Mouse (Mus musculus) hindbrain, embryonic 16.5 days (tissue): ENCODE results near the gene Col5a1. TPM values are rescaled to one million over a fixed set of nuclear protein-coding genes. Genes with fewer than 3 reads are reported as not detected.

Source experiments
- ATAC-seq: fragments of 200-750 bp; cut with Nextera tagmentation; 2 replicates; pipeline ENCODE4 v1.8.0; 2017; ENCODE audit warnings: moderate TSS enrichment, moderate library complexity
- H3K27ac ChIP-seq: fragments of 300-500 bp; sonication (generic); 2 replicates; pipeline ENCODE4 v1.5.1; 2014; ENCODE audit warnings: low read depth, mild to moderate bottlenecking, control low read depth, low read length, moderate library complexity
- H3K27me3 ChIP-seq: fragments of 300-500 bp; sonication (generic); replicated peaks from 2 replicates; pipeline ENCODE4 v1.6.1; 2014; ENCODE audit warnings: low read length; ENCODE audit not compliant: control insufficient read depth, insufficient read depth
- H3K36me3 ChIP-seq: fragments of 300-500 bp; sonication (generic); 2 replicates; pipeline ENCODE4 v1.6.1; 2014; ENCODE audit warnings: mild to moderate bottlenecking, low read length, moderate library complexity, mixed read lengths; ENCODE audit not compliant: control insufficient read depth, insufficient read depth
- H3K4me1 ChIP-seq: fragments of 300-500 bp; sonication (generic); 2 replicates; pipeline ENCODE4 v1.6.1; 2014; ENCODE audit warnings: low read depth, low read length; ENCODE audit not compliant: control insufficient read depth, insufficient read depth
- H3K4me2 ChIP-seq: fragments of 300-500 bp; sonication (generic); 2 replicates; pipeline ENCODE4 v1.6.1; 2014; ENCODE audit warnings: mild to moderate bottlenecking, low read length, control low read depth, moderate library complexity
- H3K4me3 ChIP-seq: fragments of 300-500 bp; sonication (generic); 2 replicates; pipeline ENCODE4 v1.5.1; 2014; ENCODE audit warnings: mild to moderate bottlenecking, low read length, control low read depth, moderate library complexity
- H3K9ac ChIP-seq: fragments of 300-500 bp; sonication (generic); 2 replicates; pipeline ENCODE4 v1.6.1; 2014; ENCODE audit warnings: low read depth, mild to moderate bottlenecking, control low read depth, low read length, moderate library complexity
- H3K9me3 ChIP-seq: fragments of 300-500 bp; sonication (generic); 2 replicates; pipeline ENCODE4 v1.6.1; 2014; ENCODE audit warnings: mild to moderate bottlenecking, low read length, moderate library complexity; ENCODE audit not compliant: control insufficient read depth
- WGBS: fragments of 180-500 bp; shearing (Covaris S2); extraction: QIAGEN DNeasy Blood & Tissue Kit; methylation state at CpG from one replicate; pipeline ENCODE4 v1.1.7; 2014; 5-methylcytosine and 5-hydroxymethylcytosine counted together
- polyA plus RNA-seq: library from polyadenylated mRNA; unstranded; fragments of >200 nt; fragmentation: Nextera tagmentation; extraction: Ambion mirVana; gene quantifications from 2 replicates; pipeline ENCODE4 v1.2.1, GENCODE M21; 2015

The Col5a1 gene
- polyA plus RNA-seq, 1 experiment from 2014 or later, result 9.2 TPM

DNA sequence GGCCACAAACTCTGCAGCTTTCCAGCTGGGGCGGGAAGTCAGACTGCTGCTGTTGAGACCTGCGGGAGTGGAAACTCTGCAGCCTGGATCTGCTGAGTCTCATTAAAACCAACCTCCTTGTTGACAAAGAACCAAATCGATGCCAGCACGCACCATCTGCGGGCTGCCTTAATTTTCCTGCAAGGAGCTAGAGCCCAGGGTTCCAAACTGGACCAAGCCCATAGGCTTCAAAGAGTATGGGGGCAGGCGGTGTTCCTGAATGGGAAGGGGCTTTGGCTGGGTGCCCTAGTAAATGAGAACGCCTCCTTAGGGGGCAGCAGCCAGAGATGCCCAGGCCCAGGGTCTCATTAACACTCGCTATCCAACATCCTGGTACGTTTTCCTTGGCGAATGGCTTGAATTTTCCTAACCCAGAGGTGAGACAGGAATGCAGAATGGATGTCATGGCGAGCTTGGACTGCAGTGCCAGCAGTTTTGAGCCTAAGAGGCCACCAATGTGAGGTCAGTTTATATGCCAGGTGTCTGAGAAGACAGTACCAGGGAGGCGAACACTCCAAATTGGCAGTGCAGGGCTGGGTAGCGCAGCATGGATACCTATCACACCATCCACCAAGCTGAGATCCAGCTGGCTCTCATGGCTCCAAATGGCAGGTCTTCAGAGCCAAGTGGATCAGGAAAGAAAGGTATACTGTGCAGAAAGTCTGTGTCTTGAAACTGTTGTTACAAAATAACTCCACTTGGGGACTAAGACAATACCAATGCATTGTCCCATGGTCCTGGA, 9.3 kb upstream of the Col5a1 start:
- Histone ChIP-seq H3K27me3 (no peaks in the 10 kb centered on the region), H3K9ac (no peak overlapping the region), H3K9me3 (no peaks in the 10 kb centered on the region), H3K4me1 (no peaks in the 10 kb centered on the region; the same call in 1 of the 2 replicates), H3K27ac (no peak overlapping the region), H3K36me3 (no peaks in the 10 kb centered on the region), H3K4me2 (no peak overlapping the region), H3K4me3 (no peak overlapping the region)
- ATAC-seq, result no peak
- WGBS, result 69% methylated on average over 13 of the region's 13 CpGs

DNA sequence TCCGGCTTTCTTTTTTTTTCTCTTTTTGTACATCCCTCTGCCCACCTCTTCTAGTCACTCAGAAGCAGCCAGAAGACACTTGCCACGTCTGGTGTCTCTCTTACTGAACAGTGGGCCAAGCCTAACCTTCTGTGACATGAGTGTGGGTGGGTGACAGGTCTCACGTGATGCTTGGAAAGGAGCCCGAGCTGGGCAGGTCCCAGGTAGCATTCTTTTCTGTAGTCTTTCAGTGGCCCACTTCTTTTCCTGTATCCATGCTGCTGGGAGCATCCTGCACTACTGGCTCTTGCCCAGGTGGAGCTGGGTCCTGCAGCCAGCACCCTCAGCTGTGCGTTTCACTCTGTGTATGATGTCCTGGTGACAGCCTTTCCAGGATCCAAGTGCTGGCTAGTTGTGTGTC, 8.2 kb upstream of the Col5a1 start:
- ATAC-seq, result no peak
- H3K27me3 ChIP-seq, result no peaks in the 10 kb centered on the region
- H3K4me3 ChIP-seq, result no peak overlapping the region
- H3K4me2 ChIP-seq, result no peak overlapping the region
- WGBS, result 78% methylated on average over 5 of the region's 5 CpGs
- H3K27ac ChIP-seq, result no peak overlapping the region
- no peaks in the 10 kb centered on the region for H3K36me3 ChIP-seq
- no peak overlapping the region for H3K9ac ChIP-seq
- no peaks in the 10 kb centered on the region; the same call in 1 of the 2 replicates for H3K4me1 ChIP-seq
- H3K9me3 ChIP-seq, result no peaks in the 10 kb centered on the region

DNA sequence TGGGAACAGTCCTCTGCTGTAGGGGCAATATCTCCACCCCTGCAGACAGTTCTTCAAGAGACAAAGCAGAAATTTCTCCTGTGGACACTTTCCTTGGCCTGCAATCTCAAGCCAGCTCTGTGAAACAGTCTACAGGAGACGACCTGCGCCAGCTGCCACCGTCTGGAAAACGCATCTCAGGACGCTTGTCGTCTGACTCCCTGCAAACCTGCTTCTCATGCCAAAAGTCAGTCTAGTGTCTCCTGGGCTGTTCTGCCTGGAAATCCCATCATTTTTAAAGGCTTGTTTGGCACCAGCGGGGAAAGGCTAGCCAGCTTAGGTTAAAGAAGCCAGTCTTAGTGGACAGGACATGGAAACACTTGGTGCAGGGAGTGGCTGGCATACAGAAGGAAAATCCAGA, 2.9 kb upstream of the Col5a1 start:
- Histone ChIP-seq H3K27ac (no peak overlapping the region), H3K27me3 (peaks cover 13% of the 10 kb centered on the region; the same call in 1 of the 2 replicates), H3K36me3 (no peaks in the 10 kb centered on the region), H3K9me3 (no peaks in the 10 kb centered on the region), H3K9ac (no peak overlapping the region), H3K4me3 (no peak overlapping the region), H3K4me1 (peaks cover 16% of the 10 kb centered on the region), H3K4me2 (no peak overlapping the region)
- ATAC-seq, result no peak
- 74% methylated on average over 7 of the region's 7 CpGs for WGBS

DNA sequence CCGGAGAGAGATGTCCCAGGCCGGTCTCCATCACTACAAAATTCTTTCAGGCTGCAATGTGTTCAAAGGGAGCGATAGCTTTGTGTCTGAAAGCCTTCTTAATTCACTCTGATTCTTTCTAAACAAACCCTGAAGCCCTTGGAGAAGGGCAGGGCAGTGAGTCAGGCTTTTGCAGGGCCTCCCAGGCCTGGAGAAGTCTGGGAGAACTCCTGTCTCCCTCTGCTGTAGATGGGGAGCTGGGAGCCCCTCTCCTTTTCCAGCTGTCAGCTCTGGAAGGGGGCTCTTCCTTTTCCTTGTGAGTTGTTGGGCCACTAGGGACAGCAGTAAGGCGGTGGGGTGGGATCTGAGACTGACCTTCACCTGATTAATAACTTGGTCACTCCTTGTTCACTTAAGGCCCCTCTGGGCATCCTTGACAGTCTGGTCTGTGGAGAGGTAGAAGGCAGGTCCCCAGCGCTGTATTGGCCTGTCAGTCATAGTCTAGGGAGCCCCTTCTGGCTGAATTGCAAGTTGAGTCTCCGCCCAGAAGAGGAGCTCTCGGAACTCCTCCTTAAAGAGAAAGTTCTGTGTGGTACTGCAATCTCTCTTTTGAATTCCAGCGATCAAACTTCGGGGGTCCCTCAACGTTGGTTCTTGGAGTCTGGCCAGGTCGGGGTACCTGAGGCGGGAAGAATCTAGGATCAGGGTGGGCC, 623 bp upstream of the Col5a1 start:
- Histone ChIP-seq H3K36me3 (no peaks in the 10 kb centered on the region), H3K4me3 (peak overlapping the region; percentile 53), H3K27ac (no peak overlapping the region; the same call in 1 of the 2 replicates), H3K4me1 (peaks cover 16% of the 10 kb centered on the region), H3K4me2 (peak overlapping the region; percentile 89), H3K9ac (peak overlapping the region; percentile 61), H3K27me3 (peaks cover 13% of the 10 kb centered on the region; the same call in 1 of the 2 replicates), H3K9me3 (no peaks in the 10 kb centered on the region)
- peak; percentile 86 for ATAC-seq
- WGBS, result 6% methylated on average over 12 of the region's 12 CpGs

DNA sequence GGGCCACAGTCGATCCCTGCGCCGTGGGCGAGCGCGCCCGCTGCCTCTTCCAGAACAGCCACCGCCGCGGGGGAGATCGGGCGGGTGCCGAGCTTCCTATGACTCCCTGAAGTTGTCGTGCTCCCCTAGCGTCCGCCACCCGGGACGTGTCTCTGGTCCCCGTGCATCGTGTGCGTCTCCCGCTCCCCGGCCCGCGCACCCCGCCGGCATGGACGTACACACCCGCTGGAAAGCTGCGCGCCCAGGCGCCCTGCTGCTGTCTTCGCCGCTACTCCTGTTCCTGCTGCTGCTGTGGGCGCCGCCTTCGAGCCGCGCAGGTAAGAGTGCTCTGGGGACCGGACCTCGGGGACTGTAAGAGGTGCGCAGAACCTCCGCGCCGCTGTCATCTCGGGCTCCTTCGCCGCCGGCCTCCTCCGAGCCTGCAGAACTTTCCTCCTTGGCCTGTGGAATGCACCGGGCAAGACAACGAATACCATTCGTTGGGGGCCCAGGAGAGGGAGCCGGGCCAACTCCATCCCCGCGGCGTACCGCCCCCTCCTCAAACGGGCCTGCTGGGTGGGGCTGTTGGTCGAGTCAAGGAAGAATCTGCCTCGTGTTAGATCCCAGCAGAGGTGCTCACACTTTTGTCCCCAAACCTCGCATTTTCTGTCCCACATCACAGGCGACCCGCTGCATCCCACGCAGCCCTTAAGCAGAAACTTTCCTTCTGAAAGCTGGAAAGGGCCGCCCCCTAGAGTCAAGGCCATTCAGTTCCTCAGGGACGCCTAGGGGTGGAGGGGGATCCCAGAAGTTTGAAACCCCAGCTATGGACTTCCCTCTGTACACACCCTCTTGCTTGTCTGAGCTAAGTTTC, 609 bp downstream of the Col5a1 start:
- Histone ChIP-seq H3K27me3 (peaks cover 13% of the 10 kb centered on the region; the same call in 1 of the 2 replicates), H3K4me1 (peaks cover 16% of the 10 kb centered on the region), H3K36me3 (no peaks in the 10 kb centered on the region), H3K27ac (no peak overlapping the region), H3K9me3 (no peaks in the 10 kb centered on the region), H3K9ac (peak overlapping the region; percentile 61), H3K4me2 (peak overlapping the region; percentile 89), H3K4me3 (peak overlapping the region; percentile 53)
- peak; percentile 13; the same call in 1 of the 2 replicates for ATAC-seq
- under 1% methylated on average over 53 of the region's 67 CpGs for WGBS

DNA sequence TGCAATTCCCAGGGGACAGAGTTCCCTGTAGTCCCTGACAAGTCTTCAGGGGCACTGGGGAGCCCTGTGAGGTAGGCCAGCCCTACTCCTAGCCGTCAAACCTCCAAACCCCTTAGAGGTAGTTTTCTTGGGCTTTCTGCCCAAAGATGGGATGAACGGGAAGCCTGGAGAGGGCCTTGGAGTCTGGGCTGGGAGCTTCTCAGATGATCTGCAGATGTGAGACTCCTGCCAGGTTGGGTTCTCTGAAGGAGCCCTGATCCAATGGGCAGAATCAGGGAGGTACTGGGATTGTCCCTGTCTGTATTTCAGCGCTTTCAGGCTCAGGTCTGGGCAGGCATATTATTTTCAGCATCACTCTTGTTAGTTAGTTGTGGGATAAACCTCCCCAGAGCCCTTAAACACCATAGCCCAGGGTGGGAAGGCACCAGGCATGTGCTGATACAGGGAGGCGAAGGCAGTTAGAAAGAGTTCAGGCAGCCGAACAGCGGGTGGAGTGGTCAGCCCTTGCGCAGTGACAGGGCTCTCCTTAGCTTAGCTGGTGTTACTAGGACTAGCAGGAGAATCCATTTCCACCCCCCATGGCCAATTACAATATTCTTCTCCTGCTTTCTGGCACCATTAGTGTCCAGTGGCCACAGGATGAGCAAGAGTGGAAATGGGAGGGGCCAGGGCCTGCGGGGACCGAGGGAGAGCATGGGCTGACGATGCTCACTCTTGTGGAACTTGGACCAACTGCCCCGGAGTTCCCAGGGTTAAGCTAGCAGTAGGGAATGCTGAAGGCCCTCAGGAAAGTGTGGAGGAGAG, 1.4 kb downstream of the Col5a1 start:
- H3K9me3 ChIP-seq, result no peaks in the 10 kb centered on the region
- H3K4me2 ChIP-seq, result peak overlapping the region; percentile 89
- H3K4me1 ChIP-seq, result peaks cover 16% of the 10 kb centered on the region
- peak overlapping the region; percentile 53 for H3K4me3 ChIP-seq
- peaks cover 13% of the 10 kb centered on the region; the same call in 1 of the 2 replicates for H3K27me3 ChIP-seq
- 25% methylated on average over 11 of the region's 11 CpGs for WGBS
- H3K9ac ChIP-seq, result no peak overlapping the region
- no peak overlapping the region for H3K27ac ChIP-seq
- no peaks in the 10 kb centered on the region for H3K36me3 ChIP-seq
- ATAC-seq, result no peak

DNA sequence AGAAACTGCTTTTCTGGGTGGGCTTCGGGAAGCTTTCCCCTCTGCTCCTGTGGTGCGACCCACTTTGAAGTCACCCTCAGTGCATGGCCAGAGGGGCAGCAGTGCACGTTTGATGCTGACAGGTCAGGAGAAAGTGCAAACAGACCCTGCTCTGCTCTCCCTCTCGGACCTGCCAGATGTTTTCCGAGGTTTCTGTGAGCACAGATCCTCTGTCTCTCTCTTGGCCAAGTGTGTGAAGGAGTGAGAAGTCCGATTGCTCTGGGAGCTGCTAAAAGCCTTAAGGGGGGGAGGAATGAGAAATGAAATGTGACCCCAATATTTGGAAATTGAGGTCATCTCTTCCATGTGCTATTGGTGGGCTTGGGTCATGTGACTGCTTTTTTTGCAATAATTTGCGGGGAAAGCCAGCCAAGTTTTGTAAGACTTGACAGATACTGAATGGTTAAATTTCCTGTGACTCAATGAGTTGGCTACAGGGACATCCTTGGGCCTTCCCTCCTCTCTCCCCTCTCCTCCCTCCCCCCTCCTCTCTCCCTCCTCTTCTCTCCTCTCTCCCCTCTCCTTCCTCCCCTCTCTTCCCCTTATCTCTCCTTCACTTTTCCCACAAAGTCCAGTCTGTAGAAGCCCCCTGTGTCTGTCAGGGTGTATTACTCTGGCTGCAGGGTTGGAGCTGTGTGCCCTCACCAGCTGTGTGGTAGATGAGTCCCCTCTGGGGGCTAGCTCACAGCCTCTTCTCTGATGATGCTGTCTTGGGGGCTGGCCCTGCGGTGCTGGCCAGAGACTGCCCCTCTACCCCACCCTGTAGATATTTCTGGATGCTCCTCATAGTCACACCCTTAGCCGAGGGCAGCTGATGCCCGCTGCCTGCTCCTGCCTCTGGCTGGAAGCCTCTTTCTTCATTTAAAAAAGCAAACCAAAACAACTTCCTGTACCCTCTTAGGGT, 2.6 kb downstream of the Col5a1 start:
- Histone ChIP-seq H3K4me1 (peaks cover 16% of the 10 kb centered on the region), H3K9me3 (no peaks in the 10 kb centered on the region), H3K27me3 (peaks cover 13% of the 10 kb centered on the region; the same call in 1 of the 2 replicates), H3K36me3 (no peaks in the 10 kb centered on the region), H3K4me3 (no peak overlapping the region), H3K4me2 (peak overlapping the region; percentile 89), H3K27ac (no peak overlapping the region), H3K9ac (no peak overlapping the region)
- ATAC-seq, result no peak
- 34% methylated on average over 10 of the region's 10 CpGs for WGBS
